Mouse (Mus musculus) liver, embryonic 14.5 days (tissue): Measurements from ENCODE around the gene Cux1. TPM values are rescaled to one million over a fixed set of nuclear protein-coding genes. Genes with fewer than 3 reads are reported as not detected.

ENCODE experiments used
- ATAC-seq: fragments of 200-750 bp; cut with Nextera tagmentation; 2 replicates; pipeline ENCODE4 v1.8.0; 2017; ENCODE audit warnings: moderate number of reproducible peaks, mild to moderate bottlenecking, moderate library complexity; ENCODE audit not compliant: insufficient read depth
- DNase-seq, 3 experiments: peaks; one replicate each; pipeline ENCODE4 v3.0.0-alpha.2; 2012 to 2013; ENCODE audit warnings: low read depth in 3 of 3, low spot score in 3 of 3
- H3K27ac ChIP-seq: fragments of 300-500 bp; sonication (generic); 2 replicates; pipeline ENCODE4 v1.5.1; 2014; ENCODE audit warnings: moderate library complexity, mild to moderate bottlenecking, control low read depth, inconsistent platforms
- H3K27me3 ChIP-seq: fragments of 300-500 bp; sonication (generic); 2 replicates; pipeline ENCODE4 v1.6.1; 2014; ENCODE audit warnings: mild to moderate bottlenecking, low read length, moderate library complexity; ENCODE audit not compliant: control insufficient read depth, insufficient read depth
- H3K36me3 ChIP-seq: fragments of 300-500 bp; sonication (generic); replicated peaks from 2 replicates; pipeline ENCODE4 v1.6.1; 2014; ENCODE audit warnings: low read depth; ENCODE audit not compliant: control insufficient read depth, insufficient read depth
- H3K4me1 ChIP-seq, 2 experiments: fragments of 200-500 bp in 1 of 2; fragments of 300-500 bp in 1 of 2; sonication (generic) in 1 of 2; replicated peaks; 2 replicates each; pipeline ENCODE4 v1.6.1; 2012 to 2014; ENCODE audit warnings: antibody characterized with exemption in 1 of 2, inconsistent platforms in 1 of 2, low read length in 1 of 2; ENCODE audit not compliant: control insufficient read depth in 2 of 2, insufficient read depth in 2 of 2
- H3K4me2 ChIP-seq: fragments of 300-500 bp; sonication (generic); 2 replicates; pipeline ENCODE4 v1.6.1; 2014; ENCODE audit warnings: low read depth, mild to moderate bottlenecking, control low read depth, moderate library complexity
- H3K4me3 ChIP-seq, 2 experiments: fragments of 200-500 bp in 1 of 2; fragments of 300-500 bp in 1 of 2; sonication (generic) in 1 of 2; 2 replicates each; pipeline ENCODE4 v1.5.1; 2012 to 2014; ENCODE audit warnings: low read depth in 2 of 2, low read length in 2 of 2, mild to moderate bottlenecking in 2 of 2, control low read depth in 1 of 2, inconsistent platforms in 1 of 2, moderate library complexity in 1 of 2; ENCODE audit not compliant: insufficient read depth in 1 of 2
- H3K9ac ChIP-seq: fragments of 300-500 bp; sonication (generic); replicated peaks from 2 replicates; pipeline ENCODE4 v1.6.1; 2014; ENCODE audit warnings: mild to moderate bottlenecking, control low read depth, moderate library complexity
- H3K9me3 ChIP-seq: fragments of 300-500 bp; sonication (generic); 2 replicates; pipeline ENCODE4 v1.6.1; 2016; ENCODE audit warnings: low read length, mixed read lengths; ENCODE audit not compliant: control insufficient read depth
- CTCF ChIP-seq: IDR thresholded peaks from 2 replicates; pipeline ENCODE4 v1.5.1; 2016; ENCODE audit warnings: antibody characterized with exemption, low read depth, control low read depth
- EP300 ChIP-seq: IDR thresholded peaks from 2 replicates; pipeline ENCODE4 v1.6.1; 2016; ENCODE audit warnings: antibody characterized with exemption, low read depth
- WGBS: fragments of 180-500 bp; shearing (Covaris S2); extraction: QIAGEN DNeasy Blood & Tissue Kit; methylation state at CpG from one replicate; pipeline ENCODE4 v1.1.7; 2014; ENCODE audit not compliant: insufficient replicate concordance; 5-methylcytosine and 5-hydroxymethylcytosine counted together
- polyA plus RNA-seq, 2 experiments: library from polyadenylated mRNA; depleted of rRNA in 1 of 2; stranded (reverse) in 1 of 2; unstranded in 1 of 2; fragments of >200 nt; fragmentation: Nextera tagmentation in 1 of 2; extraction: Ambion mirVana in 1 of 2; gene quantifications; 2 replicates each; pipeline versions ENCODE4 v1.2.1 to v1.2.3; 2012 to 2014

Cux1 gene
- polyA plus RNA-seq, 2 experiments, result 9.0 to 12.4 TPM

DNA sequence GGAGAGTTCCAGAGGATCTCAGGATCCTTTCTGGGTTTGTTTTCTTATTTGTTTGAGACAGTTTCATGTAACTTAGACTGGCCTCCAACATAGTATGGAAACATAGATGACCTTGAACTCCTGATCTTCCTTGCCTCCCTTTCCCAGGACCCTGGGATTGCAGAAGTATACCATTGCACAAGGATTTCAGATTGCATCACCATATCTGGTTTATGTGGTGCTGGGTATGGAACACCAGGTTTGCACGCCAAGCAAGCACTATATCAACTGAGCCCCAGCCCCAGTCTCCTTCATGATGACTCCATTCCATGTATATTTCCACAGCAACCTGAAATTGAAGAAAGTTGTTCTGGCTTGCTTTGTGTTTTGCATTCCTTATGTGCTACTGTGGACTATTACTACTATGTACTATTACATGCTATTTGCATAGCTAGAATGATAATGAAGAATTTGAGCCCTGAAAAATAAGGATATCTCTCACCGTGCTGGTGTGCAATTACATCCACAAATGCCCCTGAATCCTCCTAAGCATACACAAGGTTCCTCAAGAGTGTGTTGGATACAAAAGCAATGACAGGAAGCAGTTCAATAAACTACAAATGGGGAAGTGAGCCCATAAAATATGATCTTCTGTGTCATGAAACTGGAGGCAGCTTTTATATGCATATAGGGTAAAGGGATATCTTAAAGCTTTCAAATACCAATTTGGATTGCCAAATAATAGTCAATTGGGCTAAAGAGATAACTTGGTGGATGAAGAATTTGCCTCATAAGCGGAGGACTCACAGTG is 48.4 kb downstream of the Cux1 start:
- Histone ChIP-seq H3K27ac (no peak overlapping the region), H3K4me3 (no peak overlapping the region), H3K36me3 (no peaks in the 10 kb centered on the region), H3K9me3 (no peaks in the 10 kb centered on the region), H3K27me3 (no peaks in the 10 kb centered on the region), H3K4me1 (peaks cover 0 to 11% of the 10 kb centered on the region in 2 experiments; a peak in 3 of 4 replicates), H3K4me2 (no peak overlapping the region), H3K9ac (no peak overlapping the region)
- ATAC-seq, result no peak
- no peak for DNase-seq
- WGBS, result 58% methylated on average over 3 of the region's 3 CpGs
- no peak for TF ChIP-seq CTCF

DNA sequence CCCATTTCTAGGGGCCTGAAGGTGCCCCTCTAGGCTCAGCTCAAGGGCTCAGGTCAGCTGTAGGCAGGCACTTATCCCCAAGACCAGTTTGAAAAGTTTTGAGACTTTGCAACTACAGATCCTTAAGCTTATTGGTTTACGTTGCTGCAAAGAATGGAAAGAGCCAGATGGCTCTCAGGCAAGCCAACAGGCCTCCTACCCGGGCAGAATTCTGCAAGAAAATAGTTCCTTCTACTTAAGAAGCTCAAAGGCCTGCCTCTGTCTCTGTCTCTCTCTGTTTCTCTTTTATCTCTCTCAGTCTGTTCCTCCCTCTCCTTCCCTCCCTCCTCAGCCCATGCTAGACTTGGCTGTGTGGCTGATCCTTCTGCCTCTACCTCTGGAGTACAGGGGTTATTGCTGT is 49.8 kb downstream of the Cux1 start:
- no peak for ATAC-seq
- Histone ChIP-seq H3K4me2 (no peak overlapping the region), H3K36me3 (no peaks in the 10 kb centered on the region), H3K9ac (no peak overlapping the region), H3K9me3 (no peaks in the 10 kb centered on the region), H3K4me1 (peaks cover 0 to 9% of the 10 kb centered on the region in 2 experiments; a peak in 3 of 4 replicates), H3K27ac (no peak overlapping the region), H3K27me3 (no peaks in the 10 kb centered on the region), H3K4me3 (no peak overlapping the region)
- no peak for DNase-seq
- TF ChIP-seq CTCF (no peak), EP300 (no peak)
- 64% methylated on average over 2 of the region's 2 CpGs for WGBS

DNA sequence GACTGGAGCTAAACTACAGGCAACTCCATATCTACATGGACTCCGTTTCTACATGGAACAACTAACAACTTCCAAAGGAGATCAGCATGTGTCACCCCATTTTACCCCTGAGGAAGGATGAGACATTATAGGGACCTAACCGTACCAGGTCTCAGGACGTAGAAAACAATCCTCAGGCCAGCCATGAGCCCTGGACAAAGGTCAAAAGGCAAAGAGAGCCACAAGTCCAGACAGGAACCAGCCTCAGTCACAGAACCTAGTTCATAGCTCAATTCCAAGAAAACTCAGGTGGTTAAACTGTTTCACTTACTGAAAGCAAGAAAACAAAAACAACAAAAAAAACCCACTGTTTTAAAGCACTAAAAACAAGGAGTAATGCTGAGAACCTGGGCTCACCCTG is 50.7 kb downstream of the Cux1 start:
- H3K4me2 ChIP-seq, result no peak overlapping the region
- WGBS, result 64% methylated on average over 3 of the region's 3 CpGs
- no peaks in the 10 kb centered on the region for H3K27me3 ChIP-seq
- H3K36me3 ChIP-seq, result no peaks in the 10 kb centered on the region
- no peak for ATAC-seq
- no peaks in the 10 kb centered on the region for H3K9me3 ChIP-seq
- H3K9ac ChIP-seq, result no peak overlapping the region
- no peak for DNase-seq
- no peak overlapping the region for H3K4me3 ChIP-seq
- H3K27ac ChIP-seq, result no peak overlapping the region
- H3K4me1 ChIP-seq, result peaks cover 0 to 11% of the 10 kb centered on the region in 2 experiments; a peak in 3 of 4 replicates
- TF ChIP-seq EP300, result no peak
- TF ChIP-seq CTCF, result no peak

DNA sequence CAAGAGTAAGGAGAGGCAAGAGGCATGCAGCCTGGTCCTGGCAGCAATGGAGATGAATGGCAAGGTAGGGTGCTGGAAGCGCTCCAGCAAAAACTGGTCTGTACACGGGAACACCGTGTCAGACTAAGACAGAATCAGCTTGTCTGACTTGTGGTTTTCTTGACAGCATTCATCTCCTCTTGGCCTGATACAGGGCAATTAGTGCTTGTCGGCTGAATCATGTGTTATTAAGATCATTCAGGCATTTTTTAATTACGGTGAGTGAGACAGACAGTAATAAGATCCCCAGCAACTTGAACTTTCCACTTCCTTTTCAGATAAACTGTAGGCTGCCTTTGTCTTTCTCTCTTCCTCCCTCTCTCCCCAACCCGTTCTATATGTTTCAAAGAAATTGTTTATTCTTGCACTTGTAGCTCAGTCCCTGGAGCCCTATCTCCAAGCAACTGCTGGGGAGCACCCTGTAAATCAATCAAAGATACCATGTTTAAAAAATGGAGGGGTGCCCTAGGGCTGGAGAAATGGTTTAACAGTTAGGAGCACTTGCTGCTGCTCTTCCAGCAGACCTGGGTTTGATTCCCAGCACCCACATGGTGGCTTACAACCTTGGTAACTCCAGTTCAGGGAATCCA is 53.1 kb downstream of the Cux1 start:
- H3K4me1 ChIP-seq, result peaks cover 0 to 18% of the 10 kb centered on the region in 2 experiments; a peak in 3 of 4 replicates

DNA sequence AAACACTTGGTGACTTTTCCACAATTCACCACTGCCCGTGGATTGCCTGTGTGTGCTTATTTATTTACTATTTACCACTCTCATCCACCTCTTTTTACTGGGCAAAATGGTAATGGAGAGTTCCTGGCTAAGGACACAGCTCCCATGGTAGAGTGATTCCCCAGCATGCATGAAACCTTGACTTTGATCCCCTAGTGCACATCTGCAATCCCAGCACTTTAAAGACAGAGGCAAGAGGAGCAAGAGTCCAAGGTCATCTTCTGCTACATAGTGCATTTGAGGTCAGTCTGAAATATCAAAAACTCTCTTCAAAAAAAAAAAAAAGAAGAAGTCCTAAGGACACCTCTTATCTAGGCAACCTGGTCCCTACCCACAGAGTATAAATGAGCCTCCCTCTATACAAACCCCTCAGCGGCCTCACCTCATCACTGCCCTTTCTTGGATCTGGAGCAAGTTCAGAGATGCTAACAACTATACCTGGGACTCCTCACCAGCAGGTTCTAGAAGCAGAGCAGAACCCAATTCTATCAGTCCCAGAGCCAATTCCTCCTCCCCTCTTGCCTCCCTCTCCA is 55.1 kb downstream of the Cux1 start:
- Histone ChIP-seq H3K4me3 (no peak overlapping the region), H3K27ac (no peak overlapping the region), H3K9me3 (no peaks in the 10 kb centered on the region), H3K9ac (no peak overlapping the region), H3K4me1 (peaks cover 0 to 18% of the 10 kb centered on the region in 2 experiments; a peak in 2 of 4 replicates), H3K4me2 (no peak overlapping the region), H3K27me3 (no peaks in the 10 kb centered on the region), H3K36me3 (no peaks in the 10 kb centered on the region)
- TF ChIP-seq CTCF (no peak), EP300 (no peak)
- ATAC-seq (no peak), DNase-seq (no peak)
- WGBS, result 53% methylated on average over 2 of the region's 2 CpGs

More for the DNA sequence above, 53.1 kb downstream of the Cux1 start:
- Histone ChIP-seq H3K9ac (no peak overlapping the region), H3K4me2 (no peak overlapping the region), H3K9me3 (no peaks in the 10 kb centered on the region), H3K27ac (no peak overlapping the region), H3K4me3 (no peak overlapping the region), H3K27me3 (no peaks in the 10 kb centered on the region), H3K36me3 (no peaks in the 10 kb centered on the region)
- 37% methylated on average over 6 of the region's 6 CpGs for WGBS
- ATAC-seq (no peak), DNase-seq (no peak)
- TF ChIP-seq EP300 (no peak), CTCF (no peak)
